Mouse (Mus musculus): Measurements from ENCODE around the gene Isg20. TPM values are rescaled to one million over a fixed set of nuclear protein-coding genes. Genes with fewer than 3 reads are reported as not detected.

The Isg20 gene
- polyA plus RNA-seq, 1 experiment from 2014 or later = 0.78 TPM

GRCm38 (mm10) chr7:78963891-78964290 lies 50.7 kb downstream of the Isg20 start:
- Histone ChIP-seq H3K36me3 (ENCODE audit: control insufficient read depth, insufficient read depth, low read length) (no peaks in the 10 kb centered on the region), H3K4me2 (no peak overlapping the region), H3K27ac (ENCODE audit: low read depth, low read length) (no peak overlapping the region), H3K9ac (ENCODE audit: low read length) (no peak overlapping the region), H3K4me1 (ENCODE audit: control insufficient read depth, insufficient read depth, low read length) (no peaks in the 10 kb centered on the region), H3K27me3 (ENCODE audit: control insufficient read depth, insufficient read depth, low read length) (no peaks in the 10 kb centered on the region), H3K4me3 (ENCODE audit: low read depth, low read length) (no peak overlapping the region), H3K9me3 (ENCODE audit: control insufficient read depth, low read length) (no peaks in the 10 kb centered on the region)
- DNase-seq (ENCODE audit: low spot score, missing footprints) (no peak), ATAC-seq (ENCODE audit: low FRiP score) (no peak)
- 87% methylated on average over 3 of the region's 3 CpGs for WGBS

Small RNA genes lying within 50 kb of the gene (microRNA-seq; reads per million reads assigned to microRNA genes)
- gene Mir7-2 = 192 reads per million, percentile 62 among the genes with 10 or more reads in this experiment

Other genes starting within 250 kb of the Isg20 start
- gene Ntrk3, start 175.4 kb upstream of the Isg20 start, polyA plus RNA-seq (2014; fragmentation: Nextera tagmentation; extraction: Ambion mirVana) = 3.6 and 4.2 TPM in 2 replicates
- 71.9 and 87.7 TPM in 2 replicates for gene Mrps11, start 130.3 kb upstream of the Isg20 start, polyA plus RNA-seq (2014; fragmentation: Nextera tagmentation; extraction: Ambion mirVana)
- gene Mrpl46, start 129.9 kb upstream of the Isg20 start, polyA plus RNA-seq (2014; fragmentation: Nextera tagmentation; extraction: Ambion mirVana) = 78.6 and 85.9 TPM in 2 replicates
- gene Det1, start 66.2 kb upstream of the Isg20 start, polyA plus RNA-seq (2014; fragmentation: Nextera tagmentation; extraction: Ambion mirVana) = 20.5 and 24.0 TPM in 2 replicates
- gene Aen, start 17.6 kb upstream of the Isg20 start, polyA plus RNA-seq (2014; fragmentation: Nextera tagmentation; extraction: Ambion mirVana) = 42.2 and 48.9 TPM in 2 replicates
- not detected in 2 replicates for gene Acan, start 140.1 kb downstream of the Isg20 start, polyA plus RNA-seq (2014; fragmentation: Nextera tagmentation; extraction: Ambion mirVana)
- gene Hapln3, start 217.6 kb downstream of the Isg20 start, polyA plus RNA-seq (2014; fragmentation: Nextera tagmentation; extraction: Ambion mirVana) = 2.1 and 2.7 TPM in 2 replicates
- 70.6 and 76.9 TPM in 2 replicates for gene Mfge8, start 235.6 kb downstream of the Isg20 start, polyA plus RNA-seq (2014; fragmentation: Nextera tagmentation; extraction: Ambion mirVana)